Mouse (Mus musculus) intestine, embryonic 15.5 days (tissue): ENCODE results near the gene Mrpl48. TPM values are rescaled to one million over a fixed set of nuclear protein-coding genes. Genes with fewer than 3 reads are reported as not detected.
A peak's percentile ranks its signal among the peaks of the same experiment; 100 is the strongest.

Source experiments
- ATAC-seq: fragments of 200-750 bp; cut with Nextera tagmentation; 2 replicates; pipeline ENCODE4 v1.8.0; 2017; ENCODE audit warnings: moderate TSS enrichment, moderate library complexity
- H3K27ac ChIP-seq: fragments of 300-500 bp; sonication (generic); 2 replicates; pipeline ENCODE4 v1.5.1; 2015; ENCODE audit warnings: mild to moderate bottlenecking, inconsistent platforms
- H3K27me3 ChIP-seq: fragments of 300-500 bp; sonication (generic); replicated peaks from 2 replicates; pipeline ENCODE4 v1.6.1; 2015; ENCODE audit warnings: inconsistent platforms
- H3K36me3 ChIP-seq: fragments of 300-500 bp; sonication (generic); 2 replicates; pipeline ENCODE4 v1.6.1; 2015; ENCODE audit warnings: inconsistent platforms
- H3K4me1 ChIP-seq: fragments of 300-500 bp; sonication (generic); replicated peaks from 2 replicates; pipeline ENCODE4 v1.6.1; 2015; ENCODE audit warnings: inconsistent platforms
- H3K4me2 ChIP-seq: fragments of 300-500 bp; sonication (generic); replicated peaks from 2 replicates; pipeline ENCODE4 v1.6.1; 2015; ENCODE audit warnings: mild to moderate bottlenecking, inconsistent platforms
- H3K4me3 ChIP-seq: fragments of 300-500 bp; sonication (generic); replicated peaks from 2 replicates; pipeline ENCODE4 v1.5.1; 2015; ENCODE audit warnings: inconsistent platforms
- H3K9ac ChIP-seq: fragments of 300-500 bp; sonication (generic); 2 replicates; pipeline ENCODE4 v1.6.1; 2015; ENCODE audit warnings: inconsistent platforms
- H3K9me3 ChIP-seq: fragments of 300-500 bp; sonication (generic); 2 replicates; pipeline ENCODE4 v1.6.1; 2016; ENCODE audit warnings: inconsistent platforms
- WGBS: fragments of 180-500 bp; shearing (Covaris S2); methylation state at CpG from one replicate; pipeline ENCODE4 v1.1.7; 2015; 5-methylcytosine and 5-hydroxymethylcytosine counted together
- polyA plus RNA-seq: library from polyadenylated mRNA; unstranded; fragments of >200 nt; fragmentation: Nextera tagmentation; extraction: Ambion mirVana; gene quantifications from 2 replicates; pipeline ENCODE4 v1.2.1, GENCODE M21; 2015

Gene Mrpl48
- polyA plus RNA-seq, 1 experiment from 2014 or later = 87.9 TPM

GRCm38 (mm10) chr7:100622277-100622676, 14.2 kb upstream of the Mrpl48 start:
- no peaks in the 10 kb centered on the region for H3K27me3 ChIP-seq
- WGBS = 80% methylated on average over 2 of the region's 2 CpGs
- H3K9me3 ChIP-seq = no peaks in the 10 kb centered on the region
- H3K4me3 ChIP-seq = no peak overlapping the region
- peaks cover 4% of the 10 kb centered on the region; the same call in 1 of the 2 replicates for H3K36me3 ChIP-seq
- 0 out of 2 replicates have a peak, but pooled peaks cover 3% of the 10 kb centered on the region for H3K4me1 ChIP-seq
- no peak for ATAC-seq
- no peak overlapping the region for H3K9ac ChIP-seq
- no peak overlapping the region for H3K27ac ChIP-seq
- no peak overlapping the region for H3K4me2 ChIP-seq

- no peak overlapping the region for H3K4me2 ChIP-seq
- H3K36me3 ChIP-seq = peaks cover 4% of the 10 kb centered on the region; the same call in 1 of the 2 replicates
- H3K27ac ChIP-seq = no peak overlapping the region
- H3K27me3 ChIP-seq = no peaks in the 10 kb centered on the region
- 93% methylated on average over 4 of the region's 4 CpGs for WGBS
- H3K4me3 ChIP-seq = no peak overlapping the region
- H3K9ac ChIP-seq = no peak overlapping the region
- ATAC-seq = no peak
- H3K4me1 ChIP-seq = no peaks in the 10 kb centered on the region; the same call in 1 of the 2 replicates
- H3K9me3 ChIP-seq = no peaks in the 10 kb centered on the region
These were observed 8.2 kb upstream of the Mrpl48 start for GRCm38 (mm10) chr7:100616121-100616857.

- ATAC-seq = no peak
- no peaks in the 10 kb centered on the region for H3K36me3 ChIP-seq
- H3K9ac ChIP-seq = peak overlapping the region; percentile 100
- H3K9me3 ChIP-seq = no peaks in the 10 kb centered on the region
- 9% methylated on average over 4 of the region's 4 CpGs for WGBS
- H3K27me3 ChIP-seq = no peaks in the 10 kb centered on the region
- no peak overlapping the region for H3K27ac ChIP-seq
- 0 out of 2 replicates have a peak, but pooled peaks cover 3% of the 10 kb centered on the region for H3K4me1 ChIP-seq
- H3K4me3 ChIP-seq = peak overlapping the region; percentile 100
- H3K4me2 ChIP-seq = peak overlapping the region; percentile 58
These were observed 809 bp upstream of the Mrpl48 start for GRCm38 (mm10) chr7:100608910-100609309.

GRCm38 (mm10) chr7:100607214-100608129, 629 bp downstream of the Mrpl48 start, which contains the start of gene Rab6a:
TSS of gene Rab6a (plus strand) at chr7:100607410.
- Histone ChIP-seq H3K36me3 (no peaks in the 10 kb centered on the region), H3K4me2 (peak within 1 kb of the TSS; percentile 58), H3K4me1 (0 out of 2 replicates have a peak, but pooled peaks cover 3% of the 10 kb centered on the region), H3K4me3 (peak within 1 kb of the TSS; percentile 100), H3K27ac (peak within 1 kb of the TSS; percentile 99), H3K27me3 (no peaks in the 10 kb centered on the region), H3K9me3 (no peaks in the 10 kb centered on the region), H3K9ac (peak within 1 kb of the TSS; percentile 100)
- ATAC-seq = peak; percentile 97
- WGBS = under 1% methylated on average over 102 of the region's 105 CpGs

- no peak overlapping the region for H3K4me2 ChIP-seq
- no peaks in the 10 kb centered on the region for H3K9me3 ChIP-seq
- 53% methylated on average over 5 of the region's 5 CpGs for WGBS
- no peaks in the 10 kb centered on the region for H3K4me1 ChIP-seq
- no peaks in the 10 kb centered on the region for H3K36me3 ChIP-seq
- H3K27me3 ChIP-seq = no peaks in the 10 kb centered on the region
- no peak for ATAC-seq
- H3K27ac ChIP-seq = no peak overlapping the region
- no peak overlapping the region for H3K9ac ChIP-seq
- no peak overlapping the region for H3K4me3 ChIP-seq
These were observed 7.9 kb downstream of the Mrpl48 start for GRCm38 (mm10) chr7:100600211-100600610.

GRCm38 (mm10) chr7:100593349-100593748, 14.8 kb downstream of the Mrpl48 start:
- H3K36me3 ChIP-seq = no peaks in the 10 kb centered on the region
- ATAC-seq = no peak

GRCm38 (mm10) chr7:100591522-100591852, 16.6 kb downstream of the Mrpl48 start:
- Histone ChIP-seq H3K4me1 (no peaks in the 10 kb centered on the region), H3K4me2 (peak overlapping the region; percentile 60), H3K36me3 (no peaks in the 10 kb centered on the region), H3K9ac (peak overlapping the region; percentile 60; the same call in 1 of the 2 replicates), H3K9me3 (no peaks in the 10 kb centered on the region), H3K27ac (peak overlapping the region; percentile 92), H3K27me3 (no peaks in the 10 kb centered on the region), H3K4me3 (peak overlapping the region; percentile 52)
- ATAC-seq = no peak; the same call in 1 of the 2 replicates
- 7% methylated on average over 2 of the region's 2 CpGs for WGBS

More at GRCm38 (mm10) chr7:100593349-100593748, 14.8 kb downstream of the Mrpl48 start:
- H3K4me1 ChIP-seq = no peaks in the 10 kb centered on the region
- no peak overlapping the region for H3K27ac ChIP-seq
- no peaks in the 10 kb centered on the region for H3K9me3 ChIP-seq
- H3K4me2 ChIP-seq = no peak overlapping the region
- H3K27me3 ChIP-seq = no peaks in the 10 kb centered on the region
- no peak overlapping the region for H3K4me3 ChIP-seq
- H3K9ac ChIP-seq = no peak overlapping the region

GRCm38 (mm10) chr7:100590845-100591521, 17.1 kb downstream of the Mrpl48 start:
- peak overlapping the region; percentile 92 for H3K27ac ChIP-seq
- H3K27me3 ChIP-seq = no peaks in the 10 kb centered on the region
- H3K36me3 ChIP-seq = no peaks in the 10 kb centered on the region
- H3K9ac ChIP-seq = peak overlapping the region; percentile 60
- ATAC-seq = peak; percentile 96
- no peaks in the 10 kb centered on the region for H3K9me3 ChIP-seq
- H3K4me2 ChIP-seq = peak overlapping the region; percentile 60
- peak overlapping the region; percentile 52 for H3K4me3 ChIP-seq
- WGBS = 0% methylated on average over 20 of the region's 20 CpGs
- no peaks in the 10 kb centered on the region for H3K4me1 ChIP-seq

GRCm38 (mm10) chr7:100590504-100590844, 17.6 kb downstream of the Mrpl48 start:
- WGBS = 29% methylated on average over 7 of the region's 7 CpGs
- Histone ChIP-seq H3K4me2 (peak overlapping the region; percentile 60), H3K9ac (peak overlapping the region; percentile 60), H3K36me3 (no peaks in the 10 kb centered on the region), H3K9me3 (no peaks in the 10 kb centered on the region), H3K27me3 (no peaks in the 10 kb centered on the region), H3K4me1 (no peaks in the 10 kb centered on the region), H3K4me3 (peak overlapping the region; percentile 52), H3K27ac (peak overlapping the region; percentile 92)
- ATAC-seq = no peak

GRCm38 (mm10) chr7:100589816-100590215, 18.3 kb downstream of the Mrpl48 start:
- peak; percentile 67 for ATAC-seq
- Histone ChIP-seq H3K27ac (peak overlapping the region; percentile 78), H3K4me3 (no peak overlapping the region), H3K4me2 (peak overlapping the region; percentile 17), H3K9me3 (no peaks in the 10 kb centered on the region), H3K27me3 (no peaks in the 10 kb centered on the region), H3K4me1 (no peaks in the 10 kb centered on the region), H3K9ac (no peak overlapping the region), H3K36me3 (no peaks in the 10 kb centered on the region)
- 56% methylated on average over 1 of the region's 1 CpGs for WGBS

GRCm38 (mm10) chr7:100582727-100583236, 25.3 kb downstream of the Mrpl48 start:
- Histone ChIP-seq H3K4me3 (peak overlapping the region; percentile 58), H3K27me3 (no peaks in the 10 kb centered on the region), H3K36me3 (no peaks in the 10 kb centered on the region), H3K4me2 (peak overlapping the region; percentile 78), H3K9me3 (no peaks in the 10 kb centered on the region), H3K27ac (peak overlapping the region; percentile 91), H3K9ac (peak overlapping the region; percentile 83), H3K4me1 (peaks cover 3% of the 10 kb centered on the region; the same call in 1 of the 2 replicates)
- WGBS = under 1% methylated on average over 31 of the region's 31 CpGs
- peak; percentile 97 for ATAC-seq
